Mouse (Mus musculus) lung, adult 2 months (tissue): Measurements from ENCODE around the gene Iah1. TPM values are rescaled to one million over a fixed set of nuclear protein-coding genes. Genes with fewer than 3 reads are reported as not detected.

Experiments used
- DNase-seq: peaks from one replicate; pipeline ENCODE4 v3.0.0; 2022
- H3K4me1 ChIP-seq: fragments of 200-500 bp; 2 replicates; pipeline ENCODE4 v1.6.1; 2011; ENCODE audit warnings: low read length; ENCODE audit not compliant: control insufficient read depth, insufficient read depth
- H3K4me3 ChIP-seq: fragments of 200-500 bp; replicated peaks from 2 replicates; pipeline ENCODE3; 2011; ENCODE audit warnings: low read depth, mild to moderate bottlenecking, control low read depth, low read length; ENCODE audit errors: extremely low read depth
- CTCF ChIP-seq: fragments of 200-500 bp; IDR thresholded peaks from 2 replicates; pipeline ENCODE4 v1.5.1; 2011; ENCODE audit warnings: mild to moderate bottlenecking, low read length, control low read depth; ENCODE audit not compliant: insufficient read depth
- POLR2A ChIP-seq: fragments of 200-500 bp; IDR thresholded peaks from 2 replicates; pipeline ENCODE4 v1.6.1; 2011; ENCODE audit warnings: low read depth, mild to moderate bottlenecking, control low read depth, low read length, borderline replicate concordance; ENCODE audit errors: extremely low read depth
- WGBS: fragments of 180-500 bp; shearing (Covaris S2); methylation state at CpG from one replicate; pipeline ENCODE4 v1.1.7; 2018; 5-methylcytosine and 5-hydroxymethylcytosine counted together
- polyA plus RNA-seq: library from polyadenylated mRNA; depleted of rRNA; stranded (reverse); fragments of >200 nt; gene quantifications from 2 replicates; pipeline ENCODE4 v1.2.3, GENCODE M21; 2012

Iah1 gene
- polyA plus RNA-seq, 1 experiment = 77.4 TPM

- DNase-seq = peak; percentile 23
- H3K4me3 ChIP-seq = peak overlapping the region; percentile 95
- H3K4me1 ChIP-seq = peaks cover 10% of the 10 kb centered on the region
- TF ChIP-seq CTCF (no peak), POLR2A (no peak)
- WGBS = 16% methylated on average over 18 of the region's 18 CpGs
Measured at GRCm38 (mm10) chr12:21286712-21287650, 29.2 kb upstream of the Iah1 start.

GRCm38 (mm10) chr12:21288716-21289395 is 27.3 kb upstream of the Iah1 start:
- peaks cover 10% of the 10 kb centered on the region for H3K4me1 ChIP-seq
- TF ChIP-seq CTCF = no peak
- TF ChIP-seq POLR2A = no peak
- DNase-seq = peak; percentile 64
- WGBS = 72% methylated on average over 3 of the region's 3 CpGs
- H3K4me3 ChIP-seq = no peak overlapping the region

- Histone ChIP-seq H3K4me1 (peaks cover 10% of the 10 kb centered on the region), H3K4me3 (no peak overlapping the region)
- TF ChIP-seq CTCF (no peak), POLR2A (no peak)
- peak; percentile 25 for DNase-seq
- 58% methylated on average over 6 of the region's 6 CpGs for WGBS
Measured at GRCm38 (mm10) chr12:21289651-21290050, 26.5 kb upstream of the Iah1 start.

GRCm38 (mm10) chr12:21298856-21299255 is 17.3 kb upstream of the Iah1 start:
- H3K4me3 ChIP-seq = no peak overlapping the region
- TF ChIP-seq POLR2A = no peak
- no peak for DNase-seq
- H3K4me1 ChIP-seq = no peaks in the 10 kb centered on the region
- WGBS = 91% methylated on average over 11 of the region's 11 CpGs

- no peak for DNase-seq
- TF ChIP-seq CTCF (no peak), POLR2A (no peak)
Measured at GRCm38 (mm10) chr12:21301324-21301723, 14.9 kb upstream of the Iah1 start.

GRCm38 (mm10) chr12:21301932-21302331 is 14.3 kb upstream of the Iah1 start:
- TF ChIP-seq CTCF (no peak), POLR2A (no peak)
- Histone ChIP-seq H3K4me3 (no peak overlapping the region), H3K4me1 (no peaks in the 10 kb centered on the region)
- DNase-seq = no peak
- WGBS = 45% methylated on average over 8 of the region's 8 CpGs

More at GRCm38 (mm10) chr12:21301324-21301723, 14.9 kb upstream of the Iah1 start:
- H3K4me1 ChIP-seq = no peaks in the 10 kb centered on the region
- H3K4me3 ChIP-seq = no peak overlapping the region
- 81% methylated on average over 7 of the region's 7 CpGs for WGBS

GRCm38 (mm10) chr12:21302361-21302783 is 13.8 kb upstream of the Iah1 start:
- no peak overlapping the region for H3K4me3 ChIP-seq
- TF ChIP-seq POLR2A = no peak
- no peak for TF ChIP-seq CTCF
- no peaks in the 10 kb centered on the region for H3K4me1 ChIP-seq
- DNase-seq = no peak
- 80% methylated on average over 5 of the region's 5 CpGs for WGBS

- DNase-seq = no peak
- TF ChIP-seq POLR2A (no peak), CTCF (no peak)
- Histone ChIP-seq H3K4me3 (no peak overlapping the region), H3K4me1 (no peaks in the 10 kb centered on the region)
- whole genome bisulfite sequencing = 88% methylated on average over 4 of the region's 4 CpGs
Measured at GRCm38 (mm10) chr12:21305741-21306140, 10.4 kb upstream of the Iah1 start.

GRCm38 (mm10) chr12:21306721-21307120 is 9.5 kb upstream of the Iah1 start:
- H3K4me3 ChIP-seq = no peak overlapping the region
- no peaks in the 10 kb centered on the region for H3K4me1 ChIP-seq
- WGBS = 66% methylated on average over 4 of the region's 4 CpGs
- no peak for DNase-seq
- TF ChIP-seq POLR2A (no peak), CTCF (no peak)
